Mouse (Mus musculus): ENCODE results near the gene Psmd13.

Psmd13 gene

GRCm38 (mm10) chr7:140945247-140945646, 63.5 kb downstream of the Psmd13 start:
- no peak for DNase-seq (ENCODE audit: low read depth)

- DNase-seq (ENCODE audit: low read depth) = no peak
Measured at GRCm38 (mm10) chr7:140946311-140946710, 64.5 kb downstream of the Psmd13 start.

- no peak for DNase-seq (ENCODE audit: low read depth)
Measured at GRCm38 (mm10) chr7:140946980-140947379, 65.2 kb downstream of the Psmd13 start.

GRCm38 (mm10) chr7:140948161-140948560, 66.4 kb downstream of the Psmd13 start:
- DNase-seq (ENCODE audit: low read depth) = no peak
